Mouse (Mus musculus) kidney, embryonic 15.5 days (tissue): ENCODE data around the gene Anapc15-ps. TPM values are rescaled to one million over a fixed set of nuclear protein-coding genes. Genes with fewer than 3 reads are reported as not detected.

Source experiments
- ATAC-seq: fragments of 200-750 bp; cut with Nextera tagmentation; replicated peaks from 2 replicates; pipeline ENCODE4 v1.8.0; 2017; ENCODE audit warnings: moderate TSS enrichment; ENCODE audit not compliant: low FRiP score
- H3K27ac ChIP-seq: fragments of 300-500 bp; sonication (generic); 2 replicates; pipeline ENCODE4 v1.5.1; 2015; ENCODE audit warnings: mild to moderate bottlenecking, inconsistent platforms
- H3K27me3 ChIP-seq: fragments of 300-500 bp; sonication (generic); 2 replicates; pipeline ENCODE4 v1.6.1; 2015; ENCODE audit warnings: inconsistent platforms
- H3K36me3 ChIP-seq: fragments of 300-500 bp; sonication (generic); 2 replicates; pipeline ENCODE4 v1.6.1; 2015; ENCODE audit warnings: inconsistent platforms
- H3K4me1 ChIP-seq: fragments of 300-500 bp; sonication (generic); 2 replicates; pipeline ENCODE4 v1.6.1; 2015; ENCODE audit warnings: inconsistent platforms
- H3K4me2 ChIP-seq: fragments of 300-500 bp; sonication (generic); 2 replicates; pipeline ENCODE4 v1.6.1; 2015; ENCODE audit warnings: moderate library complexity, mild to moderate bottlenecking, inconsistent platforms
- H3K4me3 ChIP-seq: fragments of 300-500 bp; sonication (generic); replicated peaks from 2 replicates; pipeline ENCODE4 v1.5.1; 2015; ENCODE audit warnings: mild to moderate bottlenecking, inconsistent platforms
- H3K9ac ChIP-seq: fragments of 300-500 bp; sonication (generic); 2 replicates; pipeline ENCODE4 v1.6.1; 2015; ENCODE audit warnings: mild to moderate bottlenecking, inconsistent platforms
- H3K9me3 ChIP-seq: fragments of 300-500 bp; sonication (generic); replicated peaks from 2 replicates; pipeline ENCODE4 v1.6.1; 2016; ENCODE audit warnings: inconsistent platforms
- WGBS: fragments of 180-500 bp; shearing (Covaris S2); methylation state at CpG from one replicate; pipeline ENCODE4 v1.1.7; 2015; ENCODE audit warnings: mixed read lengths; 5-methylcytosine and 5-hydroxymethylcytosine counted together
- polyA plus RNA-seq: library from polyadenylated mRNA; unstranded; fragments of >200 nt; fragmentation: Nextera tagmentation; extraction: Ambion mirVana; gene quantifications from 2 replicates; pipeline ENCODE4 v1.2.1, GENCODE M21; 2015

Anapc15-ps gene
- polyA plus RNA-seq, 1 experiment from 2014 or later, result 0.47 TPM

GRCm38 (mm10) chr10:95664613-95665012 is 8.6 kb downstream of the Anapc15-ps start:
- WGBS, result 47% methylated on average over 3 of the region's 3 CpGs
- H3K36me3 ChIP-seq, result no peaks in the 10 kb centered on the region
- no peak overlapping the region for H3K9ac ChIP-seq
- H3K4me3 ChIP-seq, result no peak overlapping the region
- no peak overlapping the region for H3K27ac ChIP-seq
- no peaks in the 10 kb centered on the region for H3K9me3 ChIP-seq
- peaks cover 4% of the 10 kb centered on the region; the same call in 1 of the 2 replicates for H3K4me1 ChIP-seq
- H3K4me2 ChIP-seq, result no peak overlapping the region
- ATAC-seq, result no peak
- no peaks in the 10 kb centered on the region for H3K27me3 ChIP-seq

GRCm38 (mm10) chr10:95660356-95660755 is 12.9 kb downstream of the Anapc15-ps start:
- H3K4me2 ChIP-seq, result no peak overlapping the region
- no peaks in the 10 kb centered on the region for H3K9me3 ChIP-seq
- no peak overlapping the region for H3K4me3 ChIP-seq
- no peak overlapping the region for H3K27ac ChIP-seq
- H3K27me3 ChIP-seq, result no peaks in the 10 kb centered on the region
- no peak for ATAC-seq
- no peaks in the 10 kb centered on the region for H3K36me3 ChIP-seq
- no peak overlapping the region for H3K9ac ChIP-seq
- 60% methylated on average over 6 of the region's 6 CpGs for WGBS
- peaks cover 12% of the 10 kb centered on the region; the same call in 1 of the 2 replicates for H3K4me1 ChIP-seq

- Histone ChIP-seq H3K9ac (no peak overlapping the region), H3K4me2 (no peak overlapping the region), H3K36me3 (no peaks in the 10 kb centered on the region), H3K27ac (peak overlapping the region; percentile 41; the same call in 1 of the 2 replicates), H3K9me3 (no peaks in the 10 kb centered on the region), H3K4me1 (peaks cover 11% of the 10 kb centered on the region; the same call in 1 of the 2 replicates), H3K4me3 (no peak overlapping the region), H3K27me3 (no peaks in the 10 kb centered on the region)
- no peak for ATAC-seq
- 80% methylated on average over 8 of the region's 8 CpGs for WGBS
Measured at GRCm38 (mm10) chr10:95659471-95660150, 13.6 kb downstream of the Anapc15-ps start.

- H3K4me1 ChIP-seq, result peaks cover 11% of the 10 kb centered on the region; the same call in 1 of the 2 replicates
- H3K36me3 ChIP-seq, result no peaks in the 10 kb centered on the region
- 44% methylated on average over 6 of the region's 6 CpGs for WGBS
- no peak overlapping the region for H3K4me2 ChIP-seq
- no peak; the same call in 1 of the 2 replicates for ATAC-seq
- no peak overlapping the region for H3K9ac ChIP-seq
- no peaks in the 10 kb centered on the region for H3K9me3 ChIP-seq
- H3K4me3 ChIP-seq, result no peak overlapping the region
- no peak overlapping the region for H3K27ac ChIP-seq
- H3K27me3 ChIP-seq, result no peaks in the 10 kb centered on the region
Measured at GRCm38 (mm10) chr10:95658836-95659343, 14.4 kb downstream of the Anapc15-ps start.

- ATAC-seq, result peak; percentile 52; the same call in 1 of the 2 replicates
- Histone ChIP-seq H3K4me3 (no peak overlapping the region), H3K27me3 (no peaks in the 10 kb centered on the region), H3K9me3 (no peaks in the 10 kb centered on the region), H3K36me3 (no peaks in the 10 kb centered on the region), H3K27ac (peak overlapping the region; percentile 18; the same call in 1 of the 2 replicates), H3K4me2 (no peak overlapping the region), H3K4me1 (peaks cover 11% of the 10 kb centered on the region; the same call in 1 of the 2 replicates), H3K9ac (no peak overlapping the region)
- 74% methylated on average over 10 of the region's 10 CpGs for WGBS
Measured at GRCm38 (mm10) chr10:95656236-95657225, 16.7 kb downstream of the Anapc15-ps start.

- WGBS, result 86% methylated on average over 5 of the region's 5 CpGs
Measured at GRCm38 (mm10) chr10:95652131-95652530, 21.1 kb downstream of the Anapc15-ps start.

GRCm38 (mm10) chr10:95648326-95648888 is 24.8 kb downstream of the Anapc15-ps start:
- Histone ChIP-seq H3K4me3 (no peak overlapping the region), H3K4me1 (0 out of 2 replicates have a peak, but pooled peaks cover 2% of the 10 kb centered on the region), H3K27ac (no peak overlapping the region), H3K9me3 (no peaks in the 10 kb centered on the region), H3K9ac (no peak overlapping the region), H3K4me2 (no peak overlapping the region), H3K36me3 (no peaks in the 10 kb centered on the region), H3K27me3 (no peaks in the 10 kb centered on the region)
- 86% methylated on average over 11 of the region's 11 CpGs for WGBS
- no peak for ATAC-seq

More at GRCm38 (mm10) chr10:95652131-95652530, 21.1 kb downstream of the Anapc15-ps start:
- H3K4me3 ChIP-seq, result no peak overlapping the region
- peaks cover 6% of the 10 kb centered on the region; the same call in 1 of the 2 replicates for H3K4me1 ChIP-seq
- H3K27me3 ChIP-seq, result no peaks in the 10 kb centered on the region
- H3K9ac ChIP-seq, result no peak overlapping the region
- no peak for ATAC-seq
- H3K36me3 ChIP-seq, result no peaks in the 10 kb centered on the region
- no peak overlapping the region for H3K27ac ChIP-seq
- H3K9me3 ChIP-seq, result no peaks in the 10 kb centered on the region
- H3K4me2 ChIP-seq, result no peak overlapping the region

- 0 out of 2 replicates have a peak, but pooled peaks cover 2% of the 10 kb centered on the region for H3K4me1 ChIP-seq
- H3K36me3 ChIP-seq, result no peaks in the 10 kb centered on the region
- H3K4me3 ChIP-seq, result no peak overlapping the region
- H3K27ac ChIP-seq, result no peak overlapping the region
- WGBS, result 73% methylated on average over 9 of the region's 9 CpGs
- no peaks in the 10 kb centered on the region for H3K9me3 ChIP-seq
- no peaks in the 10 kb centered on the region for H3K27me3 ChIP-seq
- no peak overlapping the region for H3K9ac ChIP-seq
- ATAC-seq, result no peak
- no peak overlapping the region for H3K4me2 ChIP-seq
Measured at GRCm38 (mm10) chr10:95647128-95647527, 26.1 kb downstream of the Anapc15-ps start.

GRCm38 (mm10) chr10:95646576-95646975 is 26.7 kb downstream of the Anapc15-ps start:
- no peak for ATAC-seq
- no peaks in the 10 kb centered on the region for H3K36me3 ChIP-seq

GRCm38 (mm10) chr10:95643696-95644360 is 29.4 kb downstream of the Anapc15-ps start:
- WGBS, result 64% methylated on average over 6 of the region's 6 CpGs
- no peaks in the 10 kb centered on the region for H3K9me3 ChIP-seq
- no peaks in the 10 kb centered on the region for H3K36me3 ChIP-seq
- no peaks in the 10 kb centered on the region for H3K27me3 ChIP-seq
- H3K4me1 ChIP-seq, result 0 out of 2 replicates have a peak, but pooled peaks cover 2% of the 10 kb centered on the region
- H3K4me2 ChIP-seq, result no peak overlapping the region
- no peak overlapping the region for H3K9ac ChIP-seq
- no peak overlapping the region for H3K4me3 ChIP-seq
- no peak for ATAC-seq
- peak overlapping the region; percentile 10; the same call in 1 of the 2 replicates for H3K27ac ChIP-seq

More at GRCm38 (mm10) chr10:95646576-95646975, 26.7 kb downstream of the Anapc15-ps start:
- 76% methylated on average over 10 of the region's 10 CpGs for WGBS
- Histone ChIP-seq H3K4me1 (0 out of 2 replicates have a peak, but pooled peaks cover 2% of the 10 kb centered on the region), H3K4me3 (no peak overlapping the region), H3K9ac (no peak overlapping the region), H3K27me3 (no peaks in the 10 kb centered on the region), H3K27ac (no peak overlapping the region), H3K4me2 (no peak overlapping the region), H3K9me3 (no peaks in the 10 kb centered on the region)

GRCm38 (mm10) chr10:95643042-95643441 is 30.2 kb downstream of the Anapc15-ps start:
- H3K4me1 ChIP-seq, result 0 out of 2 replicates have a peak, but pooled peaks cover 2% of the 10 kb centered on the region
- ATAC-seq, result no peak
- WGBS, result 78% methylated on average over 5 of the region's 5 CpGs
- no peaks in the 10 kb centered on the region for H3K9me3 ChIP-seq
- no peaks in the 10 kb centered on the region for H3K36me3 ChIP-seq
- H3K27me3 ChIP-seq, result no peaks in the 10 kb centered on the region
- H3K4me2 ChIP-seq, result no peak overlapping the region
- H3K27ac ChIP-seq, result no peak overlapping the region
- H3K4me3 ChIP-seq, result no peak overlapping the region
- no peak overlapping the region for H3K9ac ChIP-seq
